Mouse (Mus musculus) midbrain, embryonic 15.5 days (tissue): Measurements from ENCODE around the gene Rasl2-9. TPM values are rescaled to one million over a fixed set of nuclear protein-coding genes. Genes with fewer than 3 reads are reported as not detected.

Experiments used
- ATAC-seq: fragments of 200-750 bp; cut with Nextera tagmentation; replicated peaks from 2 replicates; pipeline ENCODE4 v1.8.0; 2017; ENCODE audit warnings: moderate TSS enrichment
- H3K27ac ChIP-seq: fragments of 300-500 bp; sonication (generic); 2 replicates; pipeline ENCODE4 v1.5.1; 2015; ENCODE audit warnings: mild to moderate bottlenecking, inconsistent platforms
- H3K27me3 ChIP-seq: fragments of 300-500 bp; sonication (generic); replicated peaks from 2 replicates; pipeline ENCODE4 v1.6.1; 2015; ENCODE audit warnings: inconsistent platforms
- H3K36me3 ChIP-seq: fragments of 300-500 bp; sonication (generic); replicated peaks from 2 replicates; pipeline ENCODE4 v1.6.1; 2015; ENCODE audit warnings: inconsistent platforms
- H3K4me1 ChIP-seq: fragments of 300-500 bp; sonication (generic); 2 replicates; pipeline ENCODE4 v1.6.1; 2015; ENCODE audit warnings: inconsistent platforms
- H3K4me2 ChIP-seq: fragments of 300-500 bp; sonication (generic); 2 replicates; pipeline ENCODE4 v1.6.1; 2015; ENCODE audit warnings: inconsistent platforms, mild to moderate bottlenecking, moderate library complexity
- H3K4me3 ChIP-seq: fragments of 300-500 bp; sonication (generic); 2 replicates; pipeline ENCODE4 v1.5.1; 2015; ENCODE audit warnings: mild to moderate bottlenecking, inconsistent platforms
- H3K9ac ChIP-seq: fragments of 300-500 bp; sonication (generic); 2 replicates; pipeline ENCODE4 v1.6.1; 2015; ENCODE audit warnings: mild to moderate bottlenecking, inconsistent platforms
- H3K9me3 ChIP-seq: fragments of 300-500 bp; sonication (generic); 2 replicates; pipeline ENCODE4 v1.6.1; 2016; ENCODE audit warnings: inconsistent platforms
- WGBS: fragments of 180-500 bp; shearing (Covaris S2); methylation state at CpG from one replicate; pipeline ENCODE4 v1.1.7; 2015; ENCODE audit warnings: mixed read lengths; 5-methylcytosine and 5-hydroxymethylcytosine counted together
- polyA plus RNA-seq: library from polyadenylated mRNA; unstranded; fragments of >200 nt; fragmentation: Nextera tagmentation; extraction: Ambion mirVana; gene quantifications from 2 replicates; pipeline ENCODE4 v1.2.1, GENCODE M21; 2015

Rasl2-9 gene
- polyA plus RNA-seq, 1 experiment from 2014 or later, result 0.28 TPM

DNA sequence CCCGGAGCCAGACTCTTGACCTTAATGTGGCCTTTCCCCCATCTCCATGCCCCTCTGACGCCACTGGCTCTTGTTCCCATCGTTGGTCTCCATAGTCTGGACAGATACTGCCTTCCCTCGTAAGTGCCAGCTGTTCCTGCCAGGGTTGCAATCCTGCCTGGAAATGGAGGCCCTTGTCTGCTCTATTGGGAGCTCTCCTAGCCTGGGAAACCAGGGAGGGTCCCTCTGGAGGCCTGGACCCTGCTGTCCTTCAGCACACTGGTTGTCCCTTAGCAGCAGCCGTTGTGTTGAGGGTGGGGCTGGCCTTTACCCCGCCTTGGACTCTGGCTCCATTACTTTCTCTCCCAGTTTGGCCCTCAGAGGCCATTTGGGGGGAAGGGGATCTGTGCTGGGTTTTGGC is 33.4 kb downstream of the Rasl2-9 start:
- no peak overlapping the region for H3K4me2 ChIP-seq
- no peaks in the 10 kb centered on the region for H3K27me3 ChIP-seq
- no peak overlapping the region for H3K9ac ChIP-seq
- H3K27ac ChIP-seq, result no peak overlapping the region
- H3K36me3 ChIP-seq, result peaks cover 42% of the 10 kb centered on the region
- H3K9me3 ChIP-seq, result no peaks in the 10 kb centered on the region
- WGBS, result 85% methylated on average over 6 of the region's 6 CpGs
- no peak overlapping the region for H3K4me3 ChIP-seq
- no peak for ATAC-seq
- H3K4me1 ChIP-seq, result peaks cover 3% of the 10 kb centered on the region; the same call in 1 of the 2 replicates

- peaks cover 32% of the 10 kb centered on the region for H3K36me3 ChIP-seq
- peaks cover 6% of the 10 kb centered on the region; the same call in 1 of the 2 replicates for H3K4me1 ChIP-seq
- H3K27me3 ChIP-seq, result no peaks in the 10 kb centered on the region
- 96% methylated on average over 15 of the region's 15 CpGs for WGBS
- no peak overlapping the region for H3K4me3 ChIP-seq
- no peaks in the 10 kb centered on the region for H3K9me3 ChIP-seq
- H3K4me2 ChIP-seq, result no peak overlapping the region
- H3K9ac ChIP-seq, result no peak overlapping the region
- H3K27ac ChIP-seq, result no peak overlapping the region
- ATAC-seq, result no peak
Measured at GRCm38 (mm10) chr7:5091008-5091728, 34.6 kb downstream of the Rasl2-9 start.

GRCm38 (mm10) chr7:5089853-5090252 is 35.9 kb downstream of the Rasl2-9 start:
- no peak for ATAC-seq
- peaks cover 9% of the 10 kb centered on the region; the same call in 1 of the 2 replicates for H3K4me1 ChIP-seq
- no peak overlapping the region for H3K27ac ChIP-seq
- H3K27me3 ChIP-seq, result no peaks in the 10 kb centered on the region
- 95% methylated on average over 15 of the region's 15 CpGs for WGBS
- no peak overlapping the region for H3K4me2 ChIP-seq
- peaks cover 19% of the 10 kb centered on the region for H3K36me3 ChIP-seq
- H3K4me3 ChIP-seq, result no peak overlapping the region
- no peak overlapping the region for H3K9ac ChIP-seq
- H3K9me3 ChIP-seq, result no peaks in the 10 kb centered on the region

DNA sequence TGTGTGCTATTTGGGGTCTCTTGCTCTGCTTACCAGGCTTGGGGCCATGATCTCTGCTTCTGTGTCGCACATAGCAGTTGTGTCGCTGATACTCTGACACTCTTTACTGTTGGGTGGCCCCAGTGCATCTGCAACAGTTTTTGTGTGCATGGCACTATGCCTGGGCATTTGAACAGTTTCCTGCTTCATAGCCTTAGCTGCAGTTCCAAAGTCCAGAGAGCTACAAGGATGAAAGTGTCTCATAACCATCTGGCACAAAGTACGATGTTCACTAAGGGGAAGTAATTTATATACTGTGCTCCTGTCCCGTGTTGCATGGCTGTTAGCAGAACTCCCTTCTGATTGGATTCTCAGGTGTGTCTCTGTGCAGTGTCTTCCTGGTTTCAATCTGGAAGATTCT is 37.9 kb downstream of the Rasl2-9 start:
- no peaks in the 10 kb centered on the region for H3K9me3 ChIP-seq
- no peak overlapping the region for H3K4me3 ChIP-seq
- H3K36me3 ChIP-seq, result peaks cover 6% of the 10 kb centered on the region
- H3K9ac ChIP-seq, result no peak overlapping the region
- no peaks in the 10 kb centered on the region for H3K27me3 ChIP-seq
- H3K4me1 ChIP-seq, result peaks cover 15% of the 10 kb centered on the region; the same call in 1 of the 2 replicates
- WGBS, result 94% methylated on average over 4 of the region's 4 CpGs
- H3K4me2 ChIP-seq, result no peak overlapping the region
- no peak for ATAC-seq
- H3K27ac ChIP-seq, result no peak overlapping the region

GRCm38 (mm10) chr7:5086921-5087440 is 38.8 kb downstream of the Rasl2-9 start:
- H3K36me3 ChIP-seq, result peaks cover 6% of the 10 kb centered on the region
- no peak overlapping the region for H3K9ac ChIP-seq
- H3K27ac ChIP-seq, result no peak overlapping the region
- no peak for ATAC-seq
- H3K9me3 ChIP-seq, result no peaks in the 10 kb centered on the region
- no peaks in the 10 kb centered on the region for H3K27me3 ChIP-seq
- peaks cover 22% of the 10 kb centered on the region for H3K4me1 ChIP-seq
- 77% methylated on average over 5 of the region's 5 CpGs for WGBS
- no peak overlapping the region for H3K4me2 ChIP-seq
- no peak overlapping the region for H3K4me3 ChIP-seq

GRCm38 (mm10) chr7:5085512-5085911 is 40.2 kb downstream of the Rasl2-9 start:
- ATAC-seq, result no peak
- H3K36me3 ChIP-seq, result peaks cover 6% of the 10 kb centered on the region
- no peaks in the 10 kb centered on the region for H3K9me3 ChIP-seq
- WGBS, result 92% methylated on average over 1 of the region's 1 CpGs
- no peak overlapping the region for H3K9ac ChIP-seq
- no peak overlapping the region for H3K4me3 ChIP-seq
- H3K4me2 ChIP-seq, result no peak overlapping the region
- H3K27me3 ChIP-seq, result no peaks in the 10 kb centered on the region
- no peak overlapping the region for H3K27ac ChIP-seq
- H3K4me1 ChIP-seq, result peaks cover 35% of the 10 kb centered on the region

GRCm38 (mm10) chr7:5083325-5084105 is 42.2 kb downstream of the Rasl2-9 start:
- Histone ChIP-seq H3K4me2 (no peak overlapping the region), H3K27ac (no peak overlapping the region), H3K9ac (no peak overlapping the region), H3K4me3 (no peak overlapping the region), H3K36me3 (peaks cover 5% of the 10 kb centered on the region; the same call in 1 of the 2 replicates), H3K4me1 (peaks cover 35% of the 10 kb centered on the region), H3K9me3 (no peaks in the 10 kb centered on the region), H3K27me3 (no peaks in the 10 kb centered on the region)
- WGBS, result 95% methylated on average over 18 of the region's 18 CpGs
- ATAC-seq, result no peak

DNA sequence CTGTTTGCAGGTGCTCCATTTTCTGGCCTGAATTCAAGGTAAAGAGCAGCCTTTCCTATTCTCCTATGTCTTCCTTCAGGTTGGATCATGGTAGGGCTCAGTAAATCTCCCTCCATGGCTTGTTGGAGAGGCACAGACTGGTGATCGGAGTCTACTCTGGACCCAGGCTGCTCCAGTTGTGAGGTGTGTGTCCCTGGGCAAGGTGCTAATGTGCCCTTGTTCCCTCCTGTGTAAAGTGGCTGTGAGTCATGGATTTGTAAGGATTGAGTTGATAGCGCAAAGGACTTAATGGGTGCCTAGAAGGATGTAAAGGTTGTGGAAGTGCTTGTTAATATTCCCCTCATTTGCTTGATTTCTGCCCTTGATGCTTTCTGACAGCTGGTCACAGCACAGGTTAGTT is 43.8 kb downstream of the Rasl2-9 start:
- Histone ChIP-seq H3K9me3 (no peaks in the 10 kb centered on the region), H3K27ac (no peak overlapping the region), H3K4me1 (peaks cover 32% of the 10 kb centered on the region), H3K36me3 (peaks cover 17% of the 10 kb centered on the region; the same call in 1 of the 2 replicates), H3K27me3 (no peaks in the 10 kb centered on the region), H3K4me2 (peak overlapping the region; percentile 84), H3K4me3 (peak overlapping the region; percentile 12; the same call in 1 of the 2 replicates), H3K9ac (no peak overlapping the region)
- ATAC-seq, result no peak
- 95% methylated on average over 2 of the region's 2 CpGs for WGBS

DNA sequence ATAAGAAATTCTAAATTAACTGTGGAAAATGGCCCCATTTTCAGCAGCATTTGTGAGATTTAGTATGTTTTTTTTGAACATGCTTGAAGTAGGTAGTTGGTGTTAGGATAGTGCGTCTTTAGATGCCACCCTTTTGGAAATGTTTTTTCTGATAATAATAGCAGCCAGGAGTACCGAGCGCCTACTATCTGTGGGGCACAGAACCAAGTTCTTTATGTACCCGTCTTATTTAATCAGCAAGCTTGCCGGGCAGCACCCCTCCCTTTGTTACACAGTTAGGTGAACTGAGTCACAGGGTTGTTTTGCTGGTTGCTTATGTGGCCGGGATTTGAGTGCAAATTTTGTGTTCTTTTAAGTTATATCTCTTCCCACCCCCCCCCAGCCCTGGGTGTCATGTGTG is 44.5 kb downstream of the Rasl2-9 start:
- H3K9me3 ChIP-seq, result no peaks in the 10 kb centered on the region
- H3K9ac ChIP-seq, result peak overlapping the region; percentile 95; the same call in 1 of the 2 replicates
- no peaks in the 10 kb centered on the region for H3K27me3 ChIP-seq
- WGBS, result 72% methylated on average over 6 of the region's 6 CpGs
- H3K4me2 ChIP-seq, result peak overlapping the region; percentile 84
- peaks cover 24% of the 10 kb centered on the region for H3K36me3 ChIP-seq
- H3K4me1 ChIP-seq, result peaks cover 30% of the 10 kb centered on the region
- peak overlapping the region; percentile 93 for H3K4me3 ChIP-seq
- H3K27ac ChIP-seq, result no peak overlapping the region
- no peak for ATAC-seq

DNA sequence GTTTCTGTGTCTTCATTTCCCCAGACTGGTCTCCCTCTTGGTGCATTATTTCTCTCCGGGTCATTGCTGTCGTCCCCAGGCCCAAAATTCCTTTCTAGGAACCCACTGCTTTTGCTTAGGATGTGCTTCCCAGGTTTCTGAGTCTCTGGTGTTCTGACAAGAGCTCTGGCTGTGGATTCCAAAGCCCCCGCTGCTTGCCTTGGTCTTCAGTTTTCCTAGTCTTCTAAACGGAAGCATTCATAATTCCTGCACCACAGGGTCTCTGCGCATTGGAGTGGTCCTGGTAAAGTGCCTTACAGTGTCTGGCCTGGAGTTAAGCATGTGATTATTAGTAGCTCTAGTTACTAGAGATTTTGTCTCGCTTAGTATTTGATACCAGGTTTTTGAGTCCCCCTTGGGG is 44.9 kb downstream of the Rasl2-9 start:
- Histone ChIP-seq H3K36me3 (peaks cover 27% of the 10 kb centered on the region), H3K9ac (peak overlapping the region; percentile 95)

DNA sequence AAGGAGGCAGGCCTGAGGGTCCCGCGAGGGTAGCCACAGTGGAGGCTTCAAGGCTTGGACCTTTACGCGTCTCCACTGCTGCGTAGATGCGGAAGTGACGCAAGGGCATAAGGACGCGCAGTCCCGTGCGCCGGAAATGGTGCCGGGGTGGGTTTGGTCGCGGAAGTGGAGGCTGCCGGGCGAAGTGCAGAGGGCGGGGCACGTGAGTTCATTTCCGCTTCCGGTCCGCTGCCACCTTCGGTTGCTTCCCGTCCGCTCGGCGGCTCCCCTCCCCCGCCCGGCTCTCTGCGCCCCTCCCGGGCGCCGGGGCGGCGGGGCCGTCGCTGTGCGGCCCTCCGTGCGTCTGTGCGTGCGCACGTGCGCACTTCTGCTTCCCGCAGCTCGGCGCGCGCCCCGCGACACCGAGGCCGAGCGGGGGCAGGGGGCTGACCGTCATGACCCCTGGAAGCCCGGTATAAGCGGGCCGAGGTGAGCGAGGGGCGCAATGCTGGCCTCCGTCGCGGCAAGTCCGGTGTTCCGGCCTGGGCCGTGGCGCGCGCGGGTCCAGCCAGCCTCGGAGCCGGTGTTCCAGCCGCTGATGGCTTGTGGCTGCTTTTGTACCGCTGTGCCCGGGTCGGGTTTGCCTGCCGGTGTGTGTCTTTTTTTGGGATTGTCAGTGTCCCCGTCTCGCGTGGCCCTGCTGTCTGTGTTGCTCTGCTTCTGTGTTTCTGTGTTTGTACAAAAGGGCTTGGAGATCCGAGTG is 45.6 kb downstream of the Rasl2-9 start, which contains the start of gene Epn1:
Epn1 (plus strand) TSS at position 226 of the 742 bp plus-strand sequence.
- Histone ChIP-seq H3K4me3 (peak within 1 kb of the TSS; percentile 93), H3K36me3 (peaks cover 32% of the 10 kb centered on the region), H3K27ac (peak within 1 kb of the TSS; percentile 89), H3K4me2 (peak within 1 kb of the TSS; percentile 84), H3K4me1 (peaks cover 26% of the 10 kb centered on the region), H3K27me3 (no peaks in the 10 kb centered on the region), H3K9ac (peak within 1 kb of the TSS; percentile 95), H3K9me3 (no peaks in the 10 kb centered on the region)
- peak; percentile 97 for ATAC-seq
- under 1% methylated on average over 78 of the region's 81 CpGs for WGBS

More for the DNA sequence above, 44.9 kb downstream of the Rasl2-9 start:
- Histone ChIP-seq H3K4me3 (peak overlapping the region; percentile 93), H3K4me1 (peaks cover 26% of the 10 kb centered on the region), H3K4me2 (peak overlapping the region; percentile 84), H3K27me3 (no peaks in the 10 kb centered on the region), H3K9me3 (no peaks in the 10 kb centered on the region), H3K27ac (peak overlapping the region; percentile 89; the same call in 1 of the 2 replicates)
- 20% methylated on average over 6 of the region's 6 CpGs for WGBS
- no peak for ATAC-seq
